Mouse (Mus musculus) forebrain, embryonic 10.5 days (tissue): ENCODE measurements around the gene Lamp3. TPM values are rescaled to one million over a fixed set of nuclear protein-coding genes. Genes with fewer than 3 reads are reported as not detected.
"Not testable (repeated sequence)": the region's sequence is repeated elsewhere in the genome, so short reads cannot be mapped to it uniquely, and the experiment has no call there.

Experiments used
- DNase-seq: peaks from one replicate; pipeline ENCODE4 v3.0.0-alpha.2; 2017; ENCODE audit warnings: low spot score; ENCODE audit errors: extremely low spot score
- H3K27ac ChIP-seq: fragments of 300-500 bp; sonication (generic); 2 replicates; pipeline ENCODE4 v1.5.1; 2016; ENCODE audit warnings: mild to moderate bottlenecking
- H3K27me3 ChIP-seq: fragments of 300-500 bp; sonication (generic); 2 replicates; pipeline ENCODE4 v1.6.1; 2016; ENCODE audit warnings: mild to moderate bottlenecking; ENCODE audit not compliant: poor library complexity, severe bottlenecking
- H3K36me3 ChIP-seq: fragments of 300-500 bp; sonication (generic); replicated peaks from 2 replicates; pipeline ENCODE4 v1.6.1; 2016; ENCODE audit warnings: mild to moderate bottlenecking, moderate library complexity
- H3K4me1 ChIP-seq: fragments of 300-500 bp; sonication (generic); 2 replicates; pipeline ENCODE4 v1.6.1; 2016
- H3K4me3 ChIP-seq: fragments of 300-500 bp; sonication (generic); 2 replicates; pipeline ENCODE4 v1.5.1; 2016; ENCODE audit warnings: mild to moderate bottlenecking, moderate library complexity
- H3K9me3 ChIP-seq: fragments of 300-500 bp; sonication (generic); 2 replicates; pipeline ENCODE4 v1.6.1; 2016; ENCODE audit warnings: mild to moderate bottlenecking, moderate library complexity
- WGBS: fragments of 180-500 bp; shearing (Covaris S2); methylation state at CpG from one replicate; pipeline ENCODE4 v1.1.7; 2016; 5-methylcytosine and 5-hydroxymethylcytosine counted together
- polyA plus RNA-seq: library from polyadenylated mRNA; unstranded; fragments of >200 nt; fragmentation: Nextera tagmentation; extraction: Ambion mirVana; gene quantifications from 2 replicates; pipeline ENCODE4 v1.2.1, GENCODE M21; 2016

Lamp3 gene
- polyA plus RNA-seq, result not detected in 2 replicates

- Histone ChIP-seq H3K27ac (no peak within 1 kb of the TSS), H3K4me3 (no peak within 1 kb of the TSS), H3K27me3 (no peaks in the 10 kb centered on the region), H3K4me1 (no peaks in the 10 kb centered on the region), H3K36me3 (no peaks in the 10 kb centered on the region), H3K9me3 (no peaks in the 10 kb centered on the region)
- no peak for DNase-seq
Measured at GRCm38 (mm10) chr16:19706216-19706615, at the start of gene Lamp3. TSS of gene Lamp3 (minus strand) at chr16:19706375.

- H3K27me3 ChIP-seq, result no peaks in the 10 kb centered on the region
- no peak overlapping the region for H3K4me3 ChIP-seq
- no peaks in the 10 kb centered on the region for H3K4me1 ChIP-seq
- no peak overlapping the region for H3K27ac ChIP-seq
- no peaks in the 10 kb centered on the region for H3K36me3 ChIP-seq
- no peaks in the 10 kb centered on the region for H3K9me3 ChIP-seq
- DNase-seq, result no peak
- 89% methylated on average over 1 of the region's 1 CpGs for WGBS
Measured at GRCm38 (mm10) chr16:19732896-19733295, 26.7 kb upstream of the Lamp3 start.

GRCm38 (mm10) chr16:19724139-19724538, 18.0 kb upstream of the Lamp3 start:
- not testable (repeated sequence) for H3K27ac ChIP-seq, H3K4me1 ChIP-seq, H3K36me3 ChIP-seq, H3K4me3 ChIP-seq, H3K9me3 ChIP-seq, DNase-seq, H3K27me3 ChIP-seq
- WGBS, result 44% methylated on average over 2 of the region's 2 CpGs

- no peak overlapping the region for H3K27ac ChIP-seq
- no peaks in the 10 kb centered on the region for H3K9me3 ChIP-seq
- no peaks in the 10 kb centered on the region for H3K4me1 ChIP-seq
- DNase-seq, result no peak
- no peaks in the 10 kb centered on the region for H3K27me3 ChIP-seq
- WGBS, result 55% methylated on average over 2 of the region's 2 CpGs
- H3K36me3 ChIP-seq, result no peaks in the 10 kb centered on the region
- H3K4me3 ChIP-seq, result no peak overlapping the region
Measured at GRCm38 (mm10) chr16:19720959-19721358, 14.8 kb upstream of the Lamp3 start.

GRCm38 (mm10) chr16:19707381-19707780, 1.2 kb upstream of the Lamp3 start:
- WGBS, result 92% methylated on average over 1 of the region's 1 CpGs
- DNase-seq, result no peak

GRCm38 (mm10) chr16:19699207-19699606, 7.0 kb downstream of the Lamp3 start:
- Histone ChIP-seq H3K4me1 (no peaks in the 10 kb centered on the region), H3K9me3 (no peaks in the 10 kb centered on the region), H3K27ac (no peak overlapping the region), H3K4me3 (no peak overlapping the region), H3K27me3 (no peaks in the 10 kb centered on the region), H3K36me3 (no peaks in the 10 kb centered on the region)
- no peak for DNase-seq

More at GRCm38 (mm10) chr16:19707381-19707780, 1.2 kb upstream of the Lamp3 start:
- no peak overlapping the region for H3K4me3 ChIP-seq
- H3K27me3 ChIP-seq, result no peaks in the 10 kb centered on the region
- H3K27ac ChIP-seq, result no peak overlapping the region
- H3K4me1 ChIP-seq, result no peaks in the 10 kb centered on the region
- no peaks in the 10 kb centered on the region for H3K36me3 ChIP-seq
- no peaks in the 10 kb centered on the region for H3K9me3 ChIP-seq

- WGBS, result 91% methylated on average over 2 of the region's 2 CpGs
- Histone ChIP-seq H3K27me3 (no peaks in the 10 kb centered on the region), H3K4me1 (no peaks in the 10 kb centered on the region), H3K4me3 (no peak overlapping the region), H3K36me3 (no peaks in the 10 kb centered on the region), H3K27ac (no peak overlapping the region), H3K9me3 (no peaks in the 10 kb centered on the region)
- DNase-seq, result no peak
Measured at GRCm38 (mm10) chr16:19670768-19671357, 35.3 kb downstream of the Lamp3 start.

- Histone ChIP-seq H3K9me3 (peaks cover 4% of the 10 kb centered on the region; the same call in 1 of the 2 replicates), H3K4me3 (no peak overlapping the region), H3K36me3 (no peaks in the 10 kb centered on the region), H3K27ac (no peak overlapping the region), H3K27me3 (no peaks in the 10 kb centered on the region), H3K4me1 (no peaks in the 10 kb centered on the region)
- no peak for DNase-seq
- WGBS, result 60% methylated on average over 1 of the region's 1 CpGs
Measured at GRCm38 (mm10) chr16:19666312-19666711, 39.9 kb downstream of the Lamp3 start.

- Histone ChIP-seq H3K4me3 (no peak within 1 kb of the TSS), H3K27me3 (no peaks in the 10 kb centered on the region), H3K27ac (no peak within 1 kb of the TSS), H3K36me3 (no peaks in the 10 kb centered on the region), H3K9me3 (peaks cover 22% of the 10 kb centered on the region), H3K4me1 (no peaks in the 10 kb centered on the region)
- DNase-seq, result no peak
- 92% methylated on average over 1 of the region's 1 CpGs for WGBS
Measured at GRCm38 (mm10) chr16:19629816-19630215, 76.4 kb downstream of the Lamp3 start, which contains the start of gene Olfr171. TSS of gene Olfr171 (minus strand) at chr16:19629916.

- H3K9me3 ChIP-seq, DNase-seq, H3K4me3 ChIP-seq, H3K36me3 ChIP-seq, H3K4me1 ChIP-seq, H3K27me3 ChIP-seq, H3K27ac ChIP-seq: not testable (repeated sequence)
- 94% methylated on average over 2 of the region's 2 CpGs for WGBS
Measured at GRCm38 (mm10) chr16:19611782-19612181, 94.4 kb downstream of the Lamp3 start, which contains the start of gene Olfr170. TSS of gene Olfr170 (minus strand) at chr16:19611882.

Other genes starting within 250 kb of the Lamp3 start
- gene Olfr166, start 222.7 kb downstream of the Lamp3 start, polyA plus RNA-seq, result not detected in 2 replicates
- not detected in 2 replicates for gene Olfr167, start 184.1 kb downstream of the Lamp3 start, polyA plus RNA-seq
- not detected in 2 replicates for gene Olfr168, start 170.8 kb downstream of the Lamp3 start, polyA plus RNA-seq
- not detected in 2 replicates for gene Olfr169, start 134.6 kb downstream of the Lamp3 start, polyA plus RNA-seq
- not detected in 2 replicates for gene Olfr170, start 94.5 kb downstream of the Lamp3 start, polyA plus RNA-seq
- not detected in 2 replicates for gene Olfr171, start 76.5 kb downstream of the Lamp3 start, polyA plus RNA-seq
- gene B3gnt5, start 53.8 kb upstream of the Lamp3 start, polyA plus RNA-seq, result 43.1 and 43.9 TPM in 2 replicates